Mouse (Mus musculus): ENCODE data around the gene Pdss2. TPM values are rescaled to one million over a fixed set of nuclear protein-coding genes. Genes with fewer than 3 reads are reported as not detected.

Pdss2 gene
- total and polyA plus RNA-seq, 2 experiments from 2014 or later: 18.4 to 21.1 TPM

GRCm38 (mm10) chr10:43349718-43350117 lies 128.4 kb downstream of the Pdss2 start:
- H3K36me3 ChIP-seq (ENCODE audit: insufficient read depth): no peaks in the 10 kb centered on the region
- no peaks in the 10 kb centered on the region for H3K9me3 ChIP-seq (ENCODE audit: low read length)
- TF ChIP-seq CTCF (IDR thresholded peaks at IDR 0.05; ENCODE audit: low read depth): no peak
- WGBS: 21% methylated on average over 2 of the region's 2 CpGs
- DNase-seq: peak; percentile 32
- H3K27ac ChIP-seq (ENCODE audit: low read depth, low read length): peak overlapping the region; percentile 57; the same call in 1 of the 2 replicates
- no peak overlapping the region for H3K9ac ChIP-seq
- no peak overlapping the region for H3K4me3 ChIP-seq (ENCODE audit: low read depth, low read length)
- H3K4me2 ChIP-seq (ENCODE audit: low read depth): no peak overlapping the region
- H3K27me3 ChIP-seq (ENCODE audit: insufficient read depth, low read length): no peaks in the 10 kb centered on the region
- H3K4me1 ChIP-seq (ENCODE audit: insufficient read depth): peaks cover 5% of the 10 kb centered on the region; the same call in 1 of the 2 replicates
- ATAC-seq: peak; percentile 55

DNA sequence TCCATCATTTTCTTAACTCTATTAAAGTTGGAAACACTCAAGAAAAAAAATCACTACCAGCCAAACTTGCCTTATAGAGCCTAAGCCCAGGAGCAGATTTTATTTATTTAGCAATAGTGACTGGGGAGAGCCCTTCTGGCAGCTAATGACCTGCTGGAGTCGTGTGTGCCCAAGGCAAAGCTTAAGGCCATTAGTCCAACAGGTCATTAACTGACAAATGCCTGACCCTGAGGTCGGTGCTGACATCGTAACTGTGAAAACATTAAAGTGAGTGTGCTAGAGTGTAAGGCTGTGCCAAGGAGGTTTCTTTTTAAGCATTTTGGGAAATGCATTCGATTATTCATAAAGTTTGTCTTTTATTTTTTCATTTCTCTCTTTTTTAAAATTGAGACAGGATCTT lies 136.6 kb downstream of the Pdss2 start:
- WGBS: 61% methylated on average over 4 of the region's 4 CpGs
- H3K4me1 ChIP-seq (ENCODE audit: insufficient read depth): no peaks in the 10 kb centered on the region
- TF ChIP-seq CTCF (IDR thresholded peaks at IDR 0.05; ENCODE audit: low read depth): no peak
- H3K27me3 ChIP-seq (ENCODE audit: insufficient read depth, low read length): no peaks in the 10 kb centered on the region
- no peaks in the 10 kb centered on the region for H3K36me3 ChIP-seq (ENCODE audit: insufficient read depth)
- ATAC-seq: no peak
- no peak overlapping the region for H3K9ac ChIP-seq
- no peaks in the 10 kb centered on the region for H3K9me3 ChIP-seq (ENCODE audit: low read length)
- DNase-seq: no peak
- H3K27ac ChIP-seq (ENCODE audit: low read depth, low read length): no peak overlapping the region
- no peak overlapping the region for H3K4me2 ChIP-seq (ENCODE audit: low read depth)
- H3K4me3 ChIP-seq (ENCODE audit: low read depth, low read length): no peak overlapping the region

GRCm38 (mm10) chr10:43362947-43363346 lies 141.7 kb downstream of the Pdss2 start:
- no peak for ATAC-seq
- no peak for TF ChIP-seq CTCF (IDR thresholded peaks at IDR 0.05; ENCODE audit: low read depth)
- no peaks in the 10 kb centered on the region for H3K4me1 ChIP-seq (ENCODE audit: insufficient read depth)
- H3K9ac ChIP-seq: no peak overlapping the region
- DNase-seq: no peak
- 89% methylated on average over 6 of the region's 6 CpGs for WGBS
- H3K36me3 ChIP-seq (ENCODE audit: insufficient read depth): no peaks in the 10 kb centered on the region
- no peaks in the 10 kb centered on the region for H3K9me3 ChIP-seq (ENCODE audit: low read length)
- no peaks in the 10 kb centered on the region for H3K27me3 ChIP-seq (ENCODE audit: insufficient read depth, low read length)
- H3K4me2 ChIP-seq (ENCODE audit: low read depth): no peak overlapping the region
- no peak overlapping the region for H3K27ac ChIP-seq (ENCODE audit: low read depth, low read length)
- H3K4me3 ChIP-seq (ENCODE audit: low read depth, low read length): no peak overlapping the region

DNA sequence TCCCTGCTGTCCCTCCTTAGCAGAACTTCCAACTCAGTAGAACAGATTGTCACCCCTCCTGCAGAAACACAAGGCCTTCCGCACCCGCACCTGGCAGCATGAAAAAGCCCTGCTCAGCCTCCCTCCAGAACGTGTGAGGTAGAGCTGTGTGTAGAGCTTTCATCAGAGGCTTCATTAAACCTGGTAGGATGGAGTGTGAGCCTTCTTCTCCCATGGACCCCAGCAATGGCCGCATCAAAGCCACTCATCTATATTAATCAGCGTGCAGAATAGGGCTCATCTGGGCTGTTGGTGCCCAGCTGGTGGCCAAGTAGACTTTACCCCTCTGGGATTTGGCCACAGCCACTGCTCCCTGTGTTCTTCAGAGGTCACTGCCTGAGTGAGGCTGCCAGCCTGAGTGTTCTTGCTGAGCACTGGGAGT lies 142.2 kb downstream of the Pdss2 start:
- no peaks in the 10 kb centered on the region for H3K4me1 ChIP-seq (ENCODE audit: insufficient read depth)
- no peak overlapping the region for H3K4me3 ChIP-seq (ENCODE audit: low read depth, low read length)
- no peak overlapping the region for H3K4me2 ChIP-seq (ENCODE audit: low read depth)
- no peak overlapping the region for H3K9ac ChIP-seq
- 75% methylated on average over 5 of the region's 5 CpGs for WGBS
- no peaks in the 10 kb centered on the region for H3K27me3 ChIP-seq (ENCODE audit: insufficient read depth, low read length)
- H3K9me3 ChIP-seq (ENCODE audit: low read length): no peaks in the 10 kb centered on the region
- TF ChIP-seq CTCF (IDR thresholded peaks at IDR 0.05; ENCODE audit: low read depth): no peak
- no peak overlapping the region for H3K27ac ChIP-seq (ENCODE audit: low read depth, low read length)
- peak; percentile 12; the same call in 1 of the 2 replicates for ATAC-seq
- DNase-seq: peak; percentile 18
- H3K36me3 ChIP-seq (ENCODE audit: insufficient read depth): no peaks in the 10 kb centered on the region

- H3K4me1 ChIP-seq (ENCODE audit: insufficient read depth): no peaks in the 10 kb centered on the region
- H3K4me2 ChIP-seq (ENCODE audit: low read depth): no peak overlapping the region
- TF ChIP-seq CTCF (IDR thresholded peaks at IDR 0.05; ENCODE audit: low read depth): no peak
- no peaks in the 10 kb centered on the region for H3K36me3 ChIP-seq (ENCODE audit: insufficient read depth)
- H3K4me3 ChIP-seq (ENCODE audit: low read depth, low read length): no peak overlapping the region
- ATAC-seq: no peak
- no peak overlapping the region for H3K9ac ChIP-seq
- no peak overlapping the region for H3K27ac ChIP-seq (ENCODE audit: low read depth, low read length)
- no peaks in the 10 kb centered on the region for H3K9me3 ChIP-seq (ENCODE audit: low read length)
- WGBS: 83% methylated on average over 4 of the region's 4 CpGs
- H3K27me3 ChIP-seq (ENCODE audit: insufficient read depth, low read length): no peaks in the 10 kb centered on the region
- no peak for DNase-seq
These were observed 144.6 kb downstream of the Pdss2 start for GRCm38 (mm10) chr10:43365909-43366308.

DNA sequence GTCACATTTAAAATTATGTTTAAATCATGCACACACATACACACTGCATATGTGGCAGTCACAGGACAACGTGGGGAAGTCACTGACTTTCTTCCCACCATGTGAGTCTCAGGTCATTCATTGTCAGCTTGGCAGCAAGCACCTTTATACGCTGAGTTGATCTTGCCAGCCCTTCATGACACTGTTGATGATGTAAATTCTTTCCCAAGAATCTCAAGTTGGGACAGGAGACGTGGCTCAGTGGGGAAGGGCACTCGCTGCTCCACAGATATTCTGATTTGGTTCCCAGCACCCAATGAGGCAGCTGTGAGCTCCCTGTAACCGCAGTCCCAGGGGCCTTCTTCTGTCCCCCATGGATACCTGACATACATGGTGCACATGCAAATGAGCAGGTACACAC lies 147.3 kb downstream of the Pdss2 start:
- no peak for DNase-seq
- TF ChIP-seq CTCF (IDR thresholded peaks at IDR 0.05; ENCODE audit: low read depth): no peak
- H3K27me3 ChIP-seq (ENCODE audit: insufficient read depth, low read length): no peaks in the 10 kb centered on the region
- no peaks in the 10 kb centered on the region for H3K36me3 ChIP-seq (ENCODE audit: insufficient read depth)
- no peak for ATAC-seq
- no peaks in the 10 kb centered on the region for H3K9me3 ChIP-seq (ENCODE audit: low read length)
- no peak overlapping the region for H3K4me2 ChIP-seq (ENCODE audit: low read depth)
- no peak overlapping the region for H3K27ac ChIP-seq (ENCODE audit: low read depth, low read length)
- H3K9ac ChIP-seq: no peak overlapping the region
- WGBS: 92% methylated on average over 5 of the region's 5 CpGs
- H3K4me3 ChIP-seq (ENCODE audit: low read depth, low read length): no peak overlapping the region
- no peaks in the 10 kb centered on the region for H3K4me1 ChIP-seq (ENCODE audit: insufficient read depth)

- Histone ChIP-seq H3K9ac (no peak overlapping the region), H3K27me3 (ENCODE audit: insufficient read depth, low read length) (no peaks in the 10 kb centered on the region), H3K27ac (ENCODE audit: low read depth, low read length) (no peak overlapping the region), H3K9me3 (ENCODE audit: low read length) (no peaks in the 10 kb centered on the region), H3K4me1 (ENCODE audit: insufficient read depth) (no peaks in the 10 kb centered on the region), H3K36me3 (ENCODE audit: insufficient read depth) (no peaks in the 10 kb centered on the region), H3K4me3 (ENCODE audit: low read depth, low read length) (no peak overlapping the region), H3K4me2 (ENCODE audit: low read depth) (no peak overlapping the region)
- 57% methylated on average over 7 of the region's 7 CpGs for WGBS
- no peak for TF ChIP-seq CTCF (IDR thresholded peaks at IDR 0.05; ENCODE audit: low read depth)
- DNase-seq: no peak
- ATAC-seq: 0 out of 2 replicates have a peak, but pooled peaks have one; percentile 38
These were observed 151.0 kb downstream of the Pdss2 start for GRCm38 (mm10) chr10:43372315-43372714.
